Mouse (Mus musculus) G1E (cell line): Measurements from ENCODE around the gene Atp5g2.

Source experiments
- CTCF ChIP-seq: IDR thresholded peaks from 2 replicates; pipeline ENCODE4 v1.5.1; 2012; ENCODE audit warnings: low read depth, low read length, inconsistent platforms, mixed read lengths
- GATA1 ChIP-seq: IDR thresholded peaks from 2 replicates; pipeline ENCODE4 v1.6.1; 2012; ENCODE audit warnings: borderline replicate concordance, low read length, inconsistent platforms, mixed read lengths
- POLR2AphosphoS5 ChIP-seq: IDR thresholded peaks from 2 replicates; pipeline ENCODE4 v1.6.1; 2012; ENCODE audit warnings: low read depth, low read length, inconsistent platforms; ENCODE audit not compliant: insufficient replicate concordance
- TAL1 ChIP-seq: conservative IDR thresholded peaks from 2 replicates; pipeline ENCODE4 v1.6.1; 2012; ENCODE audit warnings: low read depth, low read length, inconsistent platforms, mixed read lengths

DNA sequence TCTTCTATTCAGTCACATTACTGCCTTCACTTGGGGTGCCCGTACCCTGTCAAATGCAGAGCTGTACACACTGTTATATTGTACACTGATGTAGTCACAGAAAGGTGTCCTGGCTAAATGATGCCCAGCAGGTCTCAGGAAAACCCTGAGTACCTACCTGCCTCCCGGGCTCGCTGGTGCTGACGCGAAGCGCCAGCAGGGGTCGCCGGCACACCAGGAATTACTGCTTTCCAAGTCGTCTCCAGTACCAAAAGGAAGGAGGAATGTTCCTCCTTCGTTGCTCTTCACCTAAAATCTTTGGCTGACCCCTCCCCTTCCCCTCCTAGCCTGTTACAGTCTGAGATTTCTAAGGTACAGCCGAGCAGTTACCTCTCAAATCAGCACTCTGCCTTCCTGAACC, 26.0 kb upstream of the Atp5g2 start:
- TF ChIP-seq CTCF (peak; percentile 80), GATA1 (no peak), POLR2AphosphoS5 (no peak), TAL1 (no peak)
